Mouse (Mus musculus): ENCODE results near the gene Cd2bp2.

DNA sequence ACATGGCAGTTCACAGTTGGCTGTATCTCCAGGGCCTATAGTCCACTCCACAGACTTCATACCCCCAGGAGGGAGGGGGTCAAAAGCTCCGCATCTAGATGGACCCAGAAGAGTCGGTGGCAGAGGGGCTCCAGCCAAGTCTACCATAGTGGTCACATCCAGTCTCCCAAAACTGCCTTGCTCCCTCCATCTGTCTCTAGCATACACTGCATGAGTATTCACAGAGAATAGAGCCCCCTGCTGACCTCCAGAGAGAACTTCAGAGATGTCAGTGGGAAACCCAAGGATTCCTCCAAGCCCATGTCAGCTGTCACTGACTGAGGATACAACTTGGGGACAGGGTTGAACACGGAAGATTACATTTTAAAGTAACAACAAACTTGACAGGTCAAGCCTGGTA lies 10.2 kb downstream of the Cd2bp2 start:
- TF ChIP-seq POLR2AphosphoS5 (IDR thresholded peaks at IDR 0.05; ENCODE audit: borderline replicate concordance, low read depth, low read length) (no peak), POLR2A (IDR thresholded peaks at IDR 0.05; ENCODE audit: control insufficient read depth in 1 of 2, insufficient read depth in 1 of 2, low read depth in 1 of 2, low read length in 2 of 2, poor library complexity in 1 of 2) (no peak), USF2 (IDR thresholded peaks at IDR 0.05; ENCODE audit: borderline replicate concordance in 1 of 2, insufficient read depth in 1 of 2, low read depth in 1 of 2, low read length in 2 of 2) (no peak), CHD2 (IDR thresholded peaks at IDR 0.05; ENCODE audit: low read length) (no peak), EP300 (IDR thresholded peaks at IDR 0.05; ENCODE audit: low read depth in 1 of 2, low read length in 2 of 2) (0 out of 4 replicates have a peak, but pooled peaks of 1 of the 2 experiments have one; percentile 23), MEF2A (IDR thresholded peaks at IDR 0.05; ENCODE audit: extremely low read depth, insufficient replicate concordance, low read depth, low read length, poor library complexity, severe bottlenecking) (no peak)

Data from MEL (cell line).